Mouse (Mus musculus) layer of hippocampus, adult 11-12 months (tissue): ENCODE results near the gene Bmf.

Experiments used
- DNase-seq: peaks from one replicate; pipeline ENCODE4 v3.0.0; 2022; ENCODE audit warnings: low spot score

The Bmf gene

DNA sequence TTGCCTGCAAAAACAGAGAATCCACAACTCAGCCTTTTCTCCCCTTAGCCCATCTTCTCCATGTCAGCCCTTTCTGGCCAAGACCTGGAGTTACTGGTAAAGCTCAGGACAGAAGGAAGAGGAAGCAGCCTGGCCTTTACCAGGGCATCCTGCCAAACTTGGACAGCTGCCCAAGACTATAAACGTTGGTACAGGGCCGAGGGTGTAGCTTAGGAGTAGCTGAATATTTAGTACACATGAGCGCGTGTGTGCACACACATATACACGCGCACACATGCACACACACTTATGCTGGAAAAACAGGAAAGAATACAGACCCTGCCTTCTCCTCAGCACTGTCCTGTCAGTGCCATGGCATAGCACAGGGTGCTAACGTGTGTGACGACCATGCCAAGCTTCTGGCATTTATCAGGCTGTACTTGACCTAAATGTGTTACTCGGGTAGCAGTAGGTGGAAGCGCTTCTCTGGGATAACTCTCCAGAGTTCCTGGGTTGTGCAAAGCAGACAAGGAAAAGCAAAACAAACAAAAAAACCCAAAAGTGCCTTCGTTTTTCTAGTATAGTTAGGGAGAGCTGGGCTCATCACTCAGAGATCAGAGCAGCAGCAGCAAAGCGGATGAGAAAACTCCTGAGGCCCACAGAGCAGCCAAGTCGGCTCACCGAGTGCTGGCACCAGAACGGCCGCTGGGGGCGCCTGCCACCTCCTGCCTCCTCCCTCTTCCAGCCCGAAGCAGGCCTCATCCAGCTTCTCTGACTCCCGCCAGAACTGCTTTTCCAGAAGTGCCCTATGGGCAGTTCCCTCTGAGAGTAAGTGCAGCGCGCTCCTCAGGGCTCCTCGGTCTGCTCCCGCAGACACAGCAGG is 4.0 kb downstream of the Bmf start:
- DNase-seq: peak; percentile 92

DNA sequence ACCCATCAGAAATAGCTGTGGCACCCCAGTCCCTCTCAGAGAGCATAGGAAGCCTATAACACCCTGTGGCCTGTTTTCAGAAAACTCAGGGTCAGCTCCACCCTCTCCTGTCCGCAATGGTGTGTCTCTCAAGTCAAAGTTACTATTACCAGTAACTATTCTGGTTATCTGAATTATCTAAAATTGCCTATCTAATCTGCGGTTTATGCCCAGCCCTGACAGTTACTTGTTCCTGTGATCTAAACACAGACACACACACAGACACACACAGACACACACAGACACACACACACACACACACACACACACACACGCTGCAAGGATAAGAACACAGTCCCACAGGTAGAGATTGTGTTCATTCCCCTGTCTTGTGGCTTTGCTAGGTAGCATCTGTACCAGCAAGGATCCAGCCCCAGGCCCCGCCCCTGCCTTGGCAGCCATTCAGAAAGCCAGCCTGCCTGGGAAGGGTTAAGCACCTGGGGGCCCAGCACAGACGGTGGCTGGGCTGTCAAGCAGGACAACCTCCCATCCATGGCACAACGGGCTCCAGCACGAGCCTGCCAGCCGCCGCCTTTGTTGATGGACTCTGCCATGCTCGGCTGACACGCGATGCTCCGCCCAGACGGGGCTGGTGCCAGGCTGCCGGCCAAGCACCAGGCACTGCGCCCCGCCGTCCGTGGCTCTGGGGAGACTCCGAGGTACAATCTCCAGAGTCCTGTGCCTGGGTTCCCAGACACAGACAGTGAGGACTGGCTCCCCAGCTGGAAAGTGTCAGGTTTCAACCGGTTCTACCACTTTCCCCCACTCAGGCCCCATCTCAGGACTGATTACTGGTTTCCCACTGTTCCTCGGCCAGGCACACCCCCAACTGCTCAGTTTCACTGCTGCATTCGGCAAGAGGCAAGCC is 5.3 kb downstream of the Bmf start:
- DNase-seq: peak; percentile 75

DNA sequence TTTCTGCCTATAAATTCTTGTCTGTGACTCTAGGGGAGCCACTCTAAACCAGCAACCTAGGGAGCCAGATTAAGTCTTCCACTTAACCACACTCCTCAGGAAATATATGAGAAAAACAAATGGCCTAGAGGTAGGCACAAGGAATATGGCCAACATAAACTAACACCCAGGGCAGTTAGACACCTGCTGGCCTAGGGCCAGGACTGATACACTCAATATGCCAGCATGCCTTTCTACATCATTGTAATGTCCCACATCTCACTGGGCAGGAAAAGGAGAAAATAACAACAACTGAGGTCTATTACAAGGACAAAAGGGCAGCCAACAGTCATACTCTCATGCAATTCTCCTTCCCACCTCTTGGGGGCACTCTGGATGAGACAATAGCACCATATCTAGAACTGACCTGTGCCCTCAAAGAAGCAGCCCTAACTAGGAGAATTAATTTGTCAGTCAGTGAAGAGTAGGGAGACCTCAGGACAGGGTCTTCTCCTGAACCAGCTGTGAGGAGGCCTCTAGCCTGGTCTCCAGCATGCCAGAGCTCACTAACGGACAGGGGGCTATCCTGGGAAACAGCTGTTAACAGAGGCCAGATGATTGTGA is 6.4 kb downstream of the Bmf start:
- no peak for DNase-seq

DNA sequence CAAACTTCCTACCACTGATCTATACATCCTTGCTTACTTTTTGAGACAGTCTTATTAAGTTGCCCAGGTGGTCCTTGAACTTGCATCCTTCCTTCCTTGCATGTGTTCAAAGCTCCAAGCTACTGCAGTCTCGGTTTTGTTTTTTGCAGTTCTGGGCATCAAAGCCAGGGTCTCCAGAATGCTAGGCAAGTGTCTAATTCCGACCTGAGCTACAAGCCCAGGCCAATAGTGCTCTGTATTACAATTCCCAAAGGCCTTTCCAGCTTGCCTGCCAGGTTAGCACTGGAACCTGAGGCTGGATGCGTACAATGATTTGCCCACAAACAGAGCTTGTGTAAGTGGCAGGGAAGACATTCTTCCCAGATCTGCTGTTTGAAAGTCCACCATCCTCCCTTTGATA is 7.8 kb downstream of the Bmf start:
- no peak for DNase-seq

DNA sequence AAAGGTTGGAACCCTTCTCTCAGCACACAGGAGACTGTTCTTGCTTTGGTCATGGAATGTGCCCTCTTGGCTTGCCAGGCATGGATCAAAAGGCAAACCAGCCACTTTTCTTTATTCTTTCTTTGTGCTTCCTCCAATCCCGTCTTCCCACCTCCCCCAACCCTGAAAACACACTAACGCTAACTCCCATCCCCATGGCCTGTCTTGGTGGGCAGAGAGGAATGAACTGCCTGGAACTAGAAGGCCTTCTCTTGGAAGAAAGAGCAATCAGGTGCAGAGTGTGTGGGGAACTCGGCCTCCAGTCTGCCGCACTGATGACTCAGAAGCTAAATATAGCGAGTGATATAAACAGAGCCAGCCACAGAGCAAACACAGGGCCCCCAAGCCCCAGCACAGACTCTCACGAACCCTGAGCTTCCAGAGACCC is 8.8 kb downstream of the Bmf start:
- DNase-seq: no peak

DNA sequence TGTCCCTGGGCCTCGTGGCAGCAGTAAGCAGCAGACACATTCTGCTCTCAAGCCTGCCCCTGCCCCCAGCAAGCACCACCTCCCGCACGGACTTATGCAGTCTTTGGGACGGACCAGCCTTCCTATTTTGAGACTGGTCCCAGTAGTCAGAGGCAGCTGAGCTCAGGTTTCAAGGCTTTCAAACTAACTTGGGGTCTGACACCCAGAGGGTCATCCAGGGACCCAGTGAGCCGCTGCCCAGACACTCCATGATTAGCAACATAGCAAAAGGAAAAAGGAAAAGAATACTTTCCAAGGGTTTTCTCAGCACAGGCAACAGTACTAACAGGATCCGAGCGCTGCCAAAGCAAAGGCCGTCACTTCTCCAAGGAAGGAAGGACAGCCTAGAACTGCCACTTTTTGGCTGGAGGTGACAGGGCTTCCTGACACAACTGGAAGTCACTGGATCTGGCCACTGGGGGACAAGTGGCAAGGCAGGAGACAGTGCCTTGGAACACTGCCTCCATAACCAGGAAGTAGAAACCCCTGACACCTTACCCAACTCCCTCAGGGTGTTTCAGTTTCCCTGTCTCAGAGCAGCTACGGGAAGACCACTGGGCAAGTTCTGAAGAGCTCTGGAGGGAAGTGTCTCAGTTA is 9.5 kb downstream of the Bmf start:
- no peak for DNase-seq

DNA sequence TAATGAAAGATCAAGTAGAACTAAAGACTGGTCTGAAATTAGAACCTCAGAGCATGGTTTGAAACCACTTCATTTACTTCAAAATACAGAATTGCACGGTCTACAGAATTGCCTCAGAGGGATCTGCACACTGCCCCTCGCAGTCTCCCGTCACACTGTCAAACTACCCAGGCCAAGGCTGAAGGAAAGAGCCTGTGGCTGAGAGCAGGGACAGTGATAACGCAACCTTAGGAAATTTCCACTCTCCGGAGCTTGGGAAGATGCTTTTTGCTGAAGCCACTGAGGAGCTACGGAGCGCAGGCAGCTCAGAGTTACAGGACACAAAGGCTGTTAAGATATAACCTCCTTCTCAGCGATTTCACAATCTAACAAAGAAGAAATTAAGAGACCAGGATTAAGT is 10.4 kb downstream of the Bmf start:
- no peak for DNase-seq

DNA sequence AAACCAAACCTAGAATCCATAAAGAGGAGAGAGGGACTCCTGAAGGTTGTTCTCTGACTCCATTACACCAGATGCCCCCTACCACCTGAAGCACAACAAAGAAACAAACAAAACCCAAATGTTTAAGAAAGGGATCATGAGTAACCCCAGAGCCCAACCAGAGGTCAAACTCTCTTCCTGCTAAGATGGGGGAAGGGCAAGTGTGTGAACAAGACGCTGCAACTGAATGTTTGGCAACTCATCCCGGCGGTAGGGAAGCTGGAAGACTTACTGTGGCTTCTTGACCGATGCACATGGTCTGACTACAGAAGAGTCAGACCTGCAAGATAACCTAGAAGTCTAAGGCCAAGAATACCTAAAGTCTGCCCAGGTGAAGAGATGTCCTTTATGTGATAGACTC is 12.3 kb downstream of the Bmf start:
- DNase-seq: no peak

DNA sequence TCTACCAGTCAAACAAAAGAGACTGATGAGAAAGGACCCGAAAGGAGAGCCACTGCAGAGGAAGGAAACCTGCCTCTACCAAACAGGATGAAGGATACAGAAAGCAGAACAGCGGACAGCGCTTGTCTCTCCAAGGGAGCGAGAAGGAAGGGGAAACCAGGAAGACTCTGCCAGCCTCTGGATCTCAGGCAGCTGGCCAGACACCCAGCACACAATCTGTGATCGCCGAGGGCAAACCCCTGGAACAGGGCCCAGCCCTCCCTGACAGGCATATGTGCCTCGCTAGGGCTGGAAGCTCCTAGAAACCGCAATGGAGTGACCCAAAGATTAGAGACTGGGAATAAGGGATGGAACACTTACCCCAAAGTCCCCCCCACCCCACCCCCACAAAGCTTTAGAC is 12.9 kb downstream of the Bmf start:
- DNase-seq: no peak

DNA sequence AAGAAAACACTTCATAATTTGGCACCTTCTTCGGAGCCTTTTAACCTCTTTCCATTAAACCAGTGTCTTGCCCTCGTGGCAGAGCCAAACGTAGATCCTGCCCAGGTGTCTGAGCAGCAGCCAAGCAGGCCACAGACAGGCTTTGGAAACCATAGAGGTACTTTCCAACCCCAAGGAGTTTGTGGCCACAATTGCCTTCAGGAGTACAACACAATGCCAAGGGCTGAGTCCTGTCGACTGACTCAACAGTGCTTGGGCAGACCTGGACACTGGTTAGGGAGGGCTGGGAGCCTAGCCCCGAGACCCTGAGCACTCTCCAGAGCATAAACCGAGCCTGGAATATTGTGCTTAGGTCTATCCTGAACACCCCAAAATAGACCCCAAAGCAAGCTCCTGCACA is 13.4 kb downstream of the Bmf start:
- DNase-seq: no peak

DNA sequence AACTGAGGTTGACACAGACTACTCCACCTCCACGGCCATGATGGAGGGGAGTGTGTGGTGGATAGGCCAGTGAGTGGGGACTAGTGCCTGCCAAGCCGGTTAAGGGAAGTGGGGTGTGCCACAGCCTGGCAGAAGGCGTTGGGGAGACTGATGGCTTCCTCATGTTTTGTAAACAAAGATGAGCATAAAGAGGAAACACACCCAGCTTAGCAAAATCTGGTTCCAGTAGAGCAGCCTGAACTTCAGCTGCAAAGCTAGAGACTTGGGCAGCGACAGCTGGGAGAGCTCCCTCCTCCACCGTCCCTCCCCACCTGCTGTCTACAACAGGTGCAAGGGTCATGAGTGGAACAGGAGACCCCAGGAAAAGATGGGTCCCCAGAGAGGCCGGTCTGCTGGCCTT is 15.5 kb downstream of the Bmf start:
- DNase-seq: no peak

DNA sequence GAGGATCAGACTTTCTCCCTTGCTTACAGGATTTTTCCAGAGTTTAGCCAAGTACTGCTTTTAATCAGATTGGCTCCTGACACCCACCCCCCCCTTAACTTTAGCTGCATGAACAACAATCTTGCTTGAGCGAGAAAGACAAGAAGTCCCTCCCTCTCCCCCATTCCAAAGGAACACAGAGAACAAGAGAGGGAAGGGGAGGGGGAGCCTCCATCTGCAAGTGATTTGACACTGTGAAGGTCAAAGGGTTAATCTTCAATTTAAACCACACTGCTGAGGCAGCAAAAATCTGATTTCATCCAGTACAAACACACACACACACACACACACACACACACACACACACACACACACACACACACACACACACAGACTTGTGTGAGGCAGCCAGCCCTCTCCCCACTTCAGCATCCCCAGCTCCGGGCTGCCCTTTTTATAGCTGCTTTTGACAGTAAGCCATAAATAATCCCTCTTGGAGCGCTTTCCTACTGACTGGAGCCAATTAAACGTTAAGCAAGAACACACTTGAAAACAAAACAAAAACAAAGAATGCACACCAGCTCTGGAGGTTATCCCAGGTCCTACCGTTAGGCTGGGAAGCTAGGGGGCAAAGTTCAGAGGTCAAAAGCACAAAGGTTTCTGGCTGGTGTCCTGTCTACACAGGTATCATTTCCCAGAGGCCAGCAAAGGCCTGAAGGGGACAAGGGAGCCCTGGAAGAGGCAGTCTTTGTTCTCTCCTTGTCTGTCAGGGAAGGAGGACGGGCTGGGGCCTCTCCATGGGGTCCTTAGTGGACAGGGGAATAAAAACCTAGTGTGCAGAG is 16.4 kb downstream of the Bmf start:
- no peak for DNase-seq

DNA sequence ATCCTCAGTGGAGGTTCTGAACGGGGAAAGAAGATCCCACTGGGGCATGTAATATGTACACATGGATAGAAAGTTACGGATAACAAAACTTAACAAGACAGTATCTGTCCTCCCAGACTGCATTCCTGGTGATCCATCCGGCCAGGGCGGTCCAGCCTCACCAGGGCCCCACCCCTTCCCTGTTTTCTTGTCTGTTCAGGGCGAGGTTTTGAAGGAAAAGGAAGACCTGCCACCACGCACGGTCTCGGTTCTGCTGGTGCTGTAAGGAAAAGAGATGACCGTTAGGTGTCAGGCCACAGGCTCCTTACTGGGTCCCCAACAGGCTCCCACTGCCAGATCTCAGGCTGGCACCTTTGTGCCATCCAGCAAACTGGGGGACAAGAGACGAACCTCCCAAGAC is 17.1 kb downstream of the Bmf start:
- DNase-seq: no peak

DNA sequence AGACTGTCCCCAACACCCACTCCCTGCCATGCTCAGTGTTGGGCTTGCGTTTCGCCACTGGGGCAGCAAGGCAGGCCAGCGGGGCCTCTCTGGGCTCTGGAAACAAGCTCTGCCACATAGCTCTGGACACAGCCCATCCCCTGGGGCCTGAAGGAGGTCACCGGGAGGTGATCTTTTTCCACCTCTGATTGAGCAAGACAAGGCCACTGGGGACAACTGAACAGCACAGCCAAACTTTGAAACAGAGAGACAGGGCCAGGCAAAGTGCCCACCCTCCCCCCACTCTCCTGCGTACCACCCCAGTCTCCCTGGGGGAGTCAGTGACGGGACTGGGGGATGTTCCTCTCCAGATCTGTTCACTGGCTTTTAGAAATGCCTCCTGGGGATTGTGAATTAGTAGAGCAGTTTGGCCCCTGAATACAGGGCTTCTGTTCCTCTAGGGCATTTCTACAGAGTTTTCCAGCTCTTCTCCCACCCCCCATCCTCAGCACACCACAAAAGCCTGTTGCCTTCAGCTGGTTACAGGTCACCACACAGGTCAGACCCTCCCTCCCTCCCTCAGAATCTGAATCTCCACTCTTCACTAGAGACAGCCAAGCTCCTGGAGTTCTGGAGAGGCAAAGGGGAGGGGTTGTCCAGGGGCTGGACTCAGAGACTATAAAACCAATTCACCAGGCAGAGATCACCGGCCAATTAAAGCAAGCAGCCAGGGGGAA is 19.9 kb downstream of the Bmf start:
- DNase-seq: no peak

DNA sequence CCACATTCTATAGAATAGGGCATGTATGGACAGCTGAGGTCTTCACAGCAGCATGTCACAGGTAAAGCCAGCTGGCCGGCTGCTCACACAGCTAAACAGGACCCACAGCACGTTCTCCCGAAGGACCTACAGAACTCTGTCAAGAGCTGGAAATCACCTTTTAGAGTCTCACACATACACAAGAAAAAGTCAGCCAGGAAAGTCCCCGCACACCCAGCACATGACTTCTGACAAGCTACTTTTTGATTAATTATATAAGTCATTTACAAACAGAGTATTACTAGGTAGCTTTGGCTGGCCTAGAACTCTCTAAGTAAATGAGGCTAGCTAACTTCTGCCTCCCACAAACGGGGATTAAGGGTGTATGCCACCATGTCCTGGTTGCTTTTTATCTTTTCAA is 22.9 kb downstream of the Bmf start:
- DNase-seq: no peak

DNA sequence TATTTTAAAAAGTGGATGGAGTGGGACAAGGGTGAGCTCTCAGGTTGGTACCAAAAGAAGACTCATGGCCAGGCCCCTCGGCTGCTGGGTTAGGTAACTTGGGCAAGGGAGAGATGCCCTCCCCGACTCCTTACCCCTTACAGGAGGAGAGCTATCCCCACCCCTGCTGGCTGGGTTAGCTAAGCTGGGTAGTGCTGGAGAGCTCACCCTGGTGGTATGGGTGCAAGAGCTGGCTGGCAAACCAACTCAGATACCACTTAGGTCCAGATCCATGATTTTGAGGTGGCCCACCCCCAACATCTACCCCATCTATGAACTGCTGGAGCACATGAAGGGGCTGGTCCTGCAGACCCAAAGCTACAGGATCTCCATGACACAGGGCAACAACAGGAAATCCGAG is 24.7 kb downstream of the Bmf start:
- DNase-seq: no peak

DNA sequence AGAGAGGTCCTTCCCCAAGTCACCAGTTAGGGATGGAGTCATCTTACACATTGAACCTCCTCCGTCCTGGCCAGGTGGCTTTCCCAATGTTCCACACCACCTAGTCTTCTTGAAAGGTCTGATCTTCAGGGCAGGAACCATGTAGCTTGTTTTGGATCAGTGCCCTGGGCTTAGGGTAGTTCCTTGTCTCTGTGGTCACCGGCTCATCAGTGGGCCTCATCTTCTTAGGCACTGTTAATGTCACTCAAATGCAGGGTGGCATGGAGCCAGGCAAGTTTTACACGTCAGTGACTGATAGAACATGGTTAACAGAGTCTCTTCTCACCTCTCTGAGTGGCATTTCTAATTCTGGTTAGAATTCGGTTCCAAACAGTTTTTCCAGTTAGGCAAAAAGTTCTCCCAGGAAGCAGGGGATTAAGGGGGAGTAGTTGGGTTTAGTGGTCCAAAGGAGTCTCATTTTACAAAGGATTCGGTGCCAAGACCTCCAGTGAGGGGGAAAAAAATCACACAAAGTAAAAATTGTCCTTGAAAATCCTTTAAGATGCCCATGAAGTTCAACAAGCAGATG is 26.2 kb downstream of the Bmf start:
- no peak for DNase-seq

DNA sequence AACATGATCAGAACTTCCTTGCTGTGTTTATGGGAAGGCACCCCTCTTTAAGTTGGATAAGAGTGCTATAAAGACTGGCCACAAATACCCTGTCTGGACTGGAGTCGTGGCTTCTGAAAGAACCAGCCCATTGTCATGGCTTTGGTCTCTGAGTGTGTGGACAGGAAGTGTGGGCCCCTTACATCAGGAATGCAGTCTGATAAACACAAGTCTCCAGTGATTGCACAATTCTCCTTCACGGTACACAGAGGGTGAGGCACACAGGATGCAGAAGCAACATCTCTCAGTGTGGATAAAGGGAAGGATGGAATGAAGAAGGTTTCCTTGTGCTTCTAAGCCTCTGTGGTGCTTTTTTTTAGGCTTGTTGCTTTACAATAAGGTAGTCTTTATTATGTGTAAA is 27.2 kb downstream of the Bmf start:
- no peak for DNase-seq

DNA sequence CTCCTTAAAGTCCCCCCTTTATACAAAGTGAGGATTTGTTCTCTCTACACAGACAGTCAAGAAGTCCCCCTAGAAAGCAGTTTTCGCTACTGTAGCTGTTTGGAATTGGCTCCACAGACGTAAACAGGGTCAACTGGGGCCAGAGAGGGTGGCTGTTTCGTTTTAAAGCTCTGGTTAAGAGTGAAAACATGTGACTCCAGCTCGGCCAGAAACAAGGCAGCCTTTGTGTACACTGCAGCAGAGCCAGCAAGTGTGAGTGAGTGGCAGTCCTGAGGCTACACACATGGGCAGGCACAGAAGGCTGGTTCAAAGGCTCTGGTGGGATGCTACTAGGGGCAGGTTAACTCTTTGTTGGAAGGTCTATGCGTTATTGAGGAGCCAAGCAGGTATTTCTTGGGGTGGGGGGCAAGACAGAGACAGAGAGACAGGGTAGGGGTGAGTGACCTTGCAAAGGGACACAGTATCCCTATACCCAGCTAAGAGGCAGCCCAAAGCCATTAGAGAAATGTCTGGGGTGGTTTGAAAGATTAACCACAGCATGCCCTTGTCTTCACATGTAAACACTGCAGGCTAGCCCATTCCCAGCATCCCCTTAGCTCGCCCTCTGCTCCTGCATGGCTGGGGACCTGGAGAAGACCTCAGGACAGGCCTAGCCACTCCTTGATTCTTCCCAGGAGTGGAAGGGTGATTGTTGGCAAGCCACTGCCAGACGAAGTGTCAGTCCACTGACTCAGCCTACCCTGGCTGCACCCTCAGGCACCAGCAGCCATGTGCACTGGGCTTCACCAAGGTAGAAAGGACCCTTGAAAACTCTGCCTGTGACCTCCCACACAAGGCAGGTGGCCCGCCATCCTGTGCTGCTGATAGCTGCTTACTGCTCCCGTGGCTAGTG is 29.2 kb downstream of the Bmf start:
- DNase-seq: peak; percentile 52
